Mouse (Mus musculus) kidney, embryonic 15.5 days (tissue): ENCODE results near the gene Dse. TPM values are rescaled to one million over a fixed set of nuclear protein-coding genes. Genes with fewer than 3 reads are reported as not detected.
A peak's percentile ranks its signal among the peaks of the same experiment; 100 is the strongest.

Experiments used
- ATAC-seq: fragments of 200-750 bp; cut with Nextera tagmentation; replicated peaks from 2 replicates; pipeline ENCODE4 v1.8.0; 2017; ENCODE audit warnings: moderate TSS enrichment; ENCODE audit not compliant: low FRiP score
- H3K27ac ChIP-seq: fragments of 300-500 bp; sonication (generic); 2 replicates; pipeline ENCODE4 v1.5.1; 2015; ENCODE audit warnings: mild to moderate bottlenecking, inconsistent platforms
- H3K27me3 ChIP-seq: fragments of 300-500 bp; sonication (generic); 2 replicates; pipeline ENCODE4 v1.6.1; 2015; ENCODE audit warnings: inconsistent platforms
- H3K36me3 ChIP-seq: fragments of 300-500 bp; sonication (generic); 2 replicates; pipeline ENCODE4 v1.6.1; 2015; ENCODE audit warnings: inconsistent platforms
- H3K4me1 ChIP-seq: fragments of 300-500 bp; sonication (generic); 2 replicates; pipeline ENCODE4 v1.6.1; 2015; ENCODE audit warnings: inconsistent platforms
- H3K4me2 ChIP-seq: fragments of 300-500 bp; sonication (generic); 2 replicates; pipeline ENCODE4 v1.6.1; 2015; ENCODE audit warnings: moderate library complexity, mild to moderate bottlenecking, inconsistent platforms
- H3K4me3 ChIP-seq: fragments of 300-500 bp; sonication (generic); replicated peaks from 2 replicates; pipeline ENCODE4 v1.5.1; 2015; ENCODE audit warnings: mild to moderate bottlenecking, inconsistent platforms
- H3K9ac ChIP-seq: fragments of 300-500 bp; sonication (generic); 2 replicates; pipeline ENCODE4 v1.6.1; 2015; ENCODE audit warnings: mild to moderate bottlenecking, inconsistent platforms
- H3K9me3 ChIP-seq: fragments of 300-500 bp; sonication (generic); replicated peaks from 2 replicates; pipeline ENCODE4 v1.6.1; 2016; ENCODE audit warnings: inconsistent platforms
- WGBS: fragments of 180-500 bp; shearing (Covaris S2); methylation state at CpG from one replicate; pipeline ENCODE4 v1.1.7; 2015; ENCODE audit warnings: mixed read lengths; 5-methylcytosine and 5-hydroxymethylcytosine counted together
- polyA plus RNA-seq: library from polyadenylated mRNA; unstranded; fragments of >200 nt; fragmentation: Nextera tagmentation; extraction: Ambion mirVana; gene quantifications from 2 replicates; pipeline ENCODE4 v1.2.1, GENCODE M21; 2015

The Dse gene
- polyA plus RNA-seq, 1 experiment from 2014 or later, result 23.5 TPM

DNA sequence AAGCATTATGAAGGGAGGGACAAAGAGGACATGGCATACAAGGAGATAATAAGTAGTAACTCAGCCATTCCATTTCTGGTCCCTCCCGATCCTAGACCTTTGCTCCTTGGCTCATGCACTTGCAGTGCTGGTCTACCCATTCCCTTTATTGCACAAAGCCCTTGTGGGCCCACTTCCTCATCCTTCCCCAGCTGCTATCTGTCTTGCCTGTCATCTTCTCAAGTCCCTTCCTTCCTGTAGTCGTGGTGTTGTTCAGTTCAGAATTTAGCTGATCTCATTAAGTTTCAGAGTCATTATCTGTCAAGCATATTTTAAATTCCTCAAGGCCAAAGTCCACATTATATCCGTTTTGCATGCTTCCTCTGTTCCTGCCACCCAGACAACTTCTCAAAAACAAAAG is 9.5 kb downstream of the Dse start:
- Histone ChIP-seq H3K4me1 (peaks cover 20% of the 10 kb centered on the region), H3K4me3 (no peak overlapping the region), H3K27me3 (no peaks in the 10 kb centered on the region), H3K27ac (peak overlapping the region; percentile 71), H3K4me2 (0 out of 2 replicates have a peak overlapping the region, but pooled peaks have one; percentile 7), H3K36me3 (no peaks in the 10 kb centered on the region), H3K9ac (no peak overlapping the region), H3K9me3 (0 out of 2 replicates have a peak, but pooled peaks cover 3% of the 10 kb centered on the region)
- peak; percentile 88 for ATAC-seq
- 29% methylated on average over 3 of the region's 3 CpGs for WGBS

- no peak overlapping the region for H3K4me3 ChIP-seq
- 87% methylated on average over 3 of the region's 3 CpGs for WGBS
- peaks cover 17% of the 10 kb centered on the region for H3K4me1 ChIP-seq
- H3K27ac ChIP-seq, result no peak overlapping the region
- no peak overlapping the region for H3K9ac ChIP-seq
- H3K9me3 ChIP-seq, result 0 out of 2 replicates have a peak, but pooled peaks cover 3% of the 10 kb centered on the region
- no peaks in the 10 kb centered on the region for H3K27me3 ChIP-seq
- H3K4me2 ChIP-seq, result no peak overlapping the region
- H3K36me3 ChIP-seq, result no peaks in the 10 kb centered on the region
- no peak for ATAC-seq
Measured at GRCm38 (mm10) chr10:34197269-34197668, 10.2 kb downstream of the Dse start.

DNA sequence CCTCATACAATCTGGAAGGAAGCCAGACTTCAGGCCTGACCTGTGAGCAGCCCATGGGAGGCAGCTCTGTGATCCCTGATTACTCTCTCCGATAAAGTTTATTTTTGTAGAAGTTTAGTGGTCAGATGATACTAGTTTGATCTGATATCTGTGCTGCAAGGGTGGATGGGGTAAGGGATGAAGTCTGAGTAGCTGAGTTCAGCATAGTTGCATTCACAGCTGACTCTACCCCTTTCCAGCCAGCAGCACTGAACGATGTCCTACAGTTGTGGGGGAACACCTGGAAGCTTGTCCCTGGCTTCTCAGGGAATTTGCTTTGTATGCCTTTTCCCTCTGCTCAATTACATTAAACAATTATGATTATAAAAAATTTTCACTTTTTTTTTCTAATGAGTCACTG is 12.6 kb downstream of the Dse start:
- no peak overlapping the region for H3K4me3 ChIP-seq
- no peak overlapping the region for H3K27ac ChIP-seq
- 0 out of 2 replicates have a peak, but pooled peaks have one; percentile 18 for ATAC-seq
- H3K9me3 ChIP-seq, result 0 out of 2 replicates have a peak, but pooled peaks cover 1% of the 10 kb centered on the region
- no peaks in the 10 kb centered on the region for H3K36me3 ChIP-seq
- H3K4me2 ChIP-seq, result no peak overlapping the region
- H3K27me3 ChIP-seq, result no peaks in the 10 kb centered on the region
- H3K9ac ChIP-seq, result no peak overlapping the region
- peaks cover 17% of the 10 kb centered on the region for H3K4me1 ChIP-seq
- 34% methylated on average over 2 of the region's 2 CpGs for WGBS

GRCm38 (mm10) chr10:34194503-34194902 is 13.0 kb downstream of the Dse start:
- 83% methylated on average over 5 of the region's 5 CpGs for WGBS
- no peaks in the 10 kb centered on the region for H3K9me3 ChIP-seq
- H3K9ac ChIP-seq, result no peak overlapping the region
- no peaks in the 10 kb centered on the region for H3K27me3 ChIP-seq
- no peak overlapping the region for H3K4me3 ChIP-seq
- no peak overlapping the region for H3K4me2 ChIP-seq
- H3K27ac ChIP-seq, result no peak overlapping the region
- no peaks in the 10 kb centered on the region for H3K36me3 ChIP-seq
- no peak for ATAC-seq
- peaks cover 17% of the 10 kb centered on the region for H3K4me1 ChIP-seq

DNA sequence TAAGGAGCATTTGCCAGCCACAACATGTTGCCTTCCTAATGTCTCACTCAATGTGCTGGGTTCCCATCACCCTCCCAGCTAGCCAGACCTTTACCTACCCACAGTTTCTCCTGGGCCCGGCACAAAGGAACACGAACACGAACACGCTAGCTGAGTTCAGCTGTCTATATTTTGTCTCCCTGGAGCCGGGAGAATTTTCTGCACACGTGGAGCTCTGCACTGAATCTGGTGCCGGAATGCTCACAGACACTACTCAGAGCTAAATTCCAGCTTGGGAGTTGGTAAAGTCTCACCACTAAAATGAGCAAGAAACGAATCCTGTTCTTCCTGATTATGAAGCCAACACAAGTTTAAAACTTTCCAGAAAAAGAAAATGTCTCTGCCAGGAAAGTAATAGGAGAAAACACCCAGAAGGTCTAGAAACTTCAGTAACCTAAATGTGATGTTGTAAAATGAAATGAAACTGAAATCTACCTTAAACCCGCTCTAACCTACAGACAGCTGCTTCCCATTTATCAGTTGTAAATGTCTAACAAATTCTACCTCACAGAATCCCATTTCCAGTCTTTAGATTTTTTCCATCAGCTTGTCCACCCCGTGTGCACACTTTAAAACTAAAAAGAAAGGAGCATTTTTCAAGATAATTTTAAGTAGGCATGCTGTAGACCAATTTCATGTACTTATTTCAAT is 20.8 kb downstream of the Dse start:
- ATAC-seq, result no peak

GRCm38 (mm10) chr10:34185556-34185955 is 22.0 kb downstream of the Dse start:
- H3K4me3 ChIP-seq, result no peak overlapping the region
- H3K36me3 ChIP-seq, result 0 out of 2 replicates have a peak, but pooled peaks cover 7% of the 10 kb centered on the region
- 0 out of 2 replicates have a peak overlapping the region, but pooled peaks have one; percentile 30 for H3K27ac ChIP-seq
- no peak overlapping the region for H3K9ac ChIP-seq
- no peaks in the 10 kb centered on the region for H3K27me3 ChIP-seq
- peaks cover 8% of the 10 kb centered on the region; the same call in 1 of the 2 replicates for H3K4me1 ChIP-seq
- no peak for ATAC-seq
- no peaks in the 10 kb centered on the region for H3K9me3 ChIP-seq
- WGBS, result 53% methylated on average over 4 of the region's 4 CpGs
- no peak overlapping the region for H3K4me2 ChIP-seq

More for the DNA sequence above, 20.8 kb downstream of the Dse start:
- Histone ChIP-seq H3K4me3 (no peak overlapping the region), H3K4me1 (peaks cover 8% of the 10 kb centered on the region; the same call in 1 of the 2 replicates), H3K36me3 (0 out of 2 replicates have a peak, but pooled peaks cover 7% of the 10 kb centered on the region), H3K27me3 (no peaks in the 10 kb centered on the region), H3K9ac (no peak overlapping the region), H3K9me3 (no peaks in the 10 kb centered on the region), H3K4me2 (no peak overlapping the region), H3K27ac (peak overlapping the region; percentile 51; the same call in 1 of the 2 replicates)
- WGBS, result 74% methylated on average over 10 of the region's 10 CpGs

DNA sequence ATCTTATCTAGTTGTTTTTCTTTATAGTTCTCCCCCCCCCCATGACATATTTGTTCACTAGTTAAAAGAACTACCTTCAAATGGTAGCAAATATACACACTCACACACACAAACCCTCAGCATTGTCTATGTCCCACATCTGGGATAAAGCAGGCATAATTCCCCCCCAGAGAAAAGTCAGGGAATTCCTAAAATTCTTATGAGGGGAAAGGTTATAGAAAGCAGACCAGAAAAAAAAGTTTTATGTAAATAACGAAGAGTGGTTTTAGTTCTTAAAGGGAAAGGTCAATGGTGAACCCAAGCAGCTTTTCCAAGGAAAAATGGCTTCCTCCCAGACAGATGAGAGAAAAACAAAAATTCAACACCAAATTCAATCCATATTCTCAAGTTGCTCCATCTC is 22.6 kb downstream of the Dse start:
- 0 out of 2 replicates have a peak, but pooled peaks cover 7% of the 10 kb centered on the region for H3K36me3 ChIP-seq
- no peaks in the 10 kb centered on the region for H3K27me3 ChIP-seq
- no peak overlapping the region for H3K4me3 ChIP-seq
- H3K4me2 ChIP-seq, result no peak overlapping the region
- peaks cover 8% of the 10 kb centered on the region; the same call in 1 of the 2 replicates for H3K4me1 ChIP-seq
- 0 out of 2 replicates have a peak overlapping the region, but pooled peaks have one; percentile 30 for H3K27ac ChIP-seq
- 37% methylated on average over 1 of the region's 1 CpGs for WGBS
- H3K9ac ChIP-seq, result no peak overlapping the region
- no peaks in the 10 kb centered on the region for H3K9me3 ChIP-seq
- no peak for ATAC-seq

GRCm38 (mm10) chr10:34183731-34184130 is 23.8 kb downstream of the Dse start:
- Histone ChIP-seq H3K4me2 (no peak overlapping the region), H3K9ac (no peak overlapping the region), H3K36me3 (peaks cover 8% of the 10 kb centered on the region; the same call in 1 of the 2 replicates), H3K27me3 (no peaks in the 10 kb centered on the region), H3K27ac (no peak overlapping the region), H3K4me1 (peaks cover 8% of the 10 kb centered on the region; the same call in 1 of the 2 replicates), H3K4me3 (no peak overlapping the region), H3K9me3 (no peaks in the 10 kb centered on the region)
- ATAC-seq, result no peak
- WGBS, result 89% methylated on average over 7 of the region's 7 CpGs

- peaks cover 2% of the 10 kb centered on the region; the same call in 1 of the 2 replicates for H3K36me3 ChIP-seq
- H3K27ac ChIP-seq, result no peak overlapping the region
- WGBS, result 39% methylated on average over 8 of the region's 8 CpGs
- H3K27me3 ChIP-seq, result no peaks in the 10 kb centered on the region
- H3K9ac ChIP-seq, result no peak overlapping the region
- H3K4me1 ChIP-seq, result no peaks in the 10 kb centered on the region
- no peak overlapping the region for H3K4me2 ChIP-seq
- no peak overlapping the region for H3K4me3 ChIP-seq
- no peak for ATAC-seq
- H3K9me3 ChIP-seq, result no peaks in the 10 kb centered on the region
Measured at GRCm38 (mm10) chr10:34175870-34176606, 31.5 kb downstream of the Dse start.

- no peaks in the 10 kb centered on the region for H3K36me3 ChIP-seq
- peak; percentile 76; the same call in 1 of the 2 replicates for ATAC-seq
- no peak overlapping the region for H3K4me3 ChIP-seq
- H3K4me1 ChIP-seq, result no peaks in the 10 kb centered on the region
- WGBS, result 46% methylated on average over 4 of the region's 4 CpGs
- H3K9me3 ChIP-seq, result no peaks in the 10 kb centered on the region
- no peak overlapping the region for H3K9ac ChIP-seq
- no peak overlapping the region for H3K27ac ChIP-seq
- H3K4me2 ChIP-seq, result no peak overlapping the region
- H3K27me3 ChIP-seq, result no peaks in the 10 kb centered on the region
Measured at GRCm38 (mm10) chr10:34172663-34173282, 34.7 kb downstream of the Dse start.

- Histone ChIP-seq H3K27me3 (no peaks in the 10 kb centered on the region), H3K4me2 (no peak overlapping the region), H3K9ac (no peak overlapping the region), H3K4me3 (no peak overlapping the region), H3K36me3 (no peaks in the 10 kb centered on the region), H3K4me1 (no peaks in the 10 kb centered on the region), H3K27ac (no peak overlapping the region), H3K9me3 (no peaks in the 10 kb centered on the region)
- no peak for ATAC-seq
- WGBS, result 85% methylated on average over 4 of the region's 4 CpGs
Measured at GRCm38 (mm10) chr10:34171660-34172059, 35.9 kb downstream of the Dse start.

- H3K36me3 ChIP-seq, result no peaks in the 10 kb centered on the region
- H3K9ac ChIP-seq, result no peak overlapping the region
- ATAC-seq, result no peak
- H3K4me3 ChIP-seq, result no peak overlapping the region
- WGBS, result 88% methylated on average over 3 of the region's 3 CpGs
- H3K27me3 ChIP-seq, result no peaks in the 10 kb centered on the region
- H3K9me3 ChIP-seq, result no peaks in the 10 kb centered on the region
- no peaks in the 10 kb centered on the region for H3K4me1 ChIP-seq
- no peak overlapping the region for H3K4me2 ChIP-seq
- H3K27ac ChIP-seq, result no peak overlapping the region
Measured at GRCm38 (mm10) chr10:34171191-34171590, 36.3 kb downstream of the Dse start.
